Mouse (Mus musculus): ENCODE data around the gene Arhgef33.

GRCm38 (mm10) chr17:80288012-80288411 lies 19.2 kb upstream of the Arhgef33 start:
- TF ChIP-seq EP300 (IDR thresholded peaks at IDR 0.05; ENCODE audit: insufficient read depth, low read depth, low read length) (no peak), CTCF (IDR thresholded peaks at IDR 0.05) (no peak), POLR2A (IDR thresholded peaks at IDR 0.05; ENCODE audit: insufficient read depth, low read depth, low read length) (no peak)
